Mouse (Mus musculus) small intestine, adult 2 months (tissue): Measurements from ENCODE around the gene Ptprs.

Experiments
- CTCF ChIP-seq: fragments of 200-500 bp; IDR thresholded peaks from 2 replicates; pipeline ENCODE4 v1.5.1; 2012; ENCODE audit warnings: low read depth, mild to moderate bottlenecking, control low read depth, inconsistent platforms, low read length, moderate library complexity, mixed read lengths; ENCODE audit not compliant: insufficient replicate concordance, insufficient read length; ENCODE audit errors: extremely low read depth
- POLR2A ChIP-seq: fragments of 200-500 bp; IDR thresholded peaks from 2 replicates; pipeline ENCODE4 v1.6.1; 2012; ENCODE audit warnings: low read depth, mild to moderate bottlenecking, control low read depth, inconsistent platforms, low read length, moderate library complexity

DNA sequence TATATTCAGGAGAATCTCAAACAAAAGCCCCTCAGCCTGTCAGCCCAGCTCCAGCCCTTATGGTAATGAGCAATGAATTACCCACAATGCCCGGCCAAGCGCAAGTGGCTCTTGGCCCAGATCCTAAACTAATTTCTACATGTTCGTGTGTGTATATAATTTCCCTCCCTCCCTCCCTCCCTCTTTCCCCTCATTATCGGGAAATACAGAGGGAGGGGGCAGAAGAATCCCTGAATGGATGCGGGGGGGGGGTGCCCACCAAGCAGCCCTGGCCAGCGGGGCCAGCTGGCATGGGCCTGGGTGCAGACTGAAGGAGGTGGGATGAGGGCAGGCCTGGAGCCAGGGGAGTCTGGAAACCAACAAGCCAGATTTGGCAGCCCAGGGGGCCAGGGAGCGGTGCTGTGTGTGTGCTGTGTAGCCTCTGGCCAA lies 8.8 kb downstream of the Ptprs start:
- TF ChIP-seq CTCF (no peak), POLR2A (no peak)
